Mouse (Mus musculus) kidney, embryonic 14.5 days (tissue): Measurements from ENCODE around the gene Rad54l2. TPM values are rescaled to one million over a fixed set of nuclear protein-coding genes. Genes with fewer than 3 reads are reported as not detected.

Experiments used
- ATAC-seq: fragments of 200-750 bp; cut with Nextera tagmentation; 2 replicates; pipeline ENCODE4 v1.8.0; 2017; ENCODE audit warnings: moderate number of reproducible peaks, mild to moderate bottlenecking, moderate TSS enrichment, moderate library complexity; ENCODE audit not compliant: low FRiP score, low TSS enrichment
- H3K27ac ChIP-seq: fragments of 300-500 bp; sonication (generic); 2 replicates; pipeline ENCODE4 v1.5.1; 2014; ENCODE audit warnings: low read depth, mild to moderate bottlenecking, low read length, moderate library complexity, mixed read lengths
- H3K27me3 ChIP-seq: fragments of 300-500 bp; sonication (generic); 2 replicates; pipeline ENCODE4 v1.6.1; 2014; ENCODE audit warnings: mild to moderate bottlenecking, low read length; ENCODE audit not compliant: control insufficient read depth, insufficient read depth
- H3K36me3 ChIP-seq: fragments of 300-500 bp; sonication (generic); 2 replicates; pipeline ENCODE4 v1.6.1; 2014; ENCODE audit warnings: low read length, mixed read lengths; ENCODE audit not compliant: control insufficient read depth, insufficient read depth
- H3K4me1 ChIP-seq: fragments of 300-500 bp; sonication (generic); 2 replicates; pipeline ENCODE4 v1.6.1; 2014; ENCODE audit warnings: low read length, mixed read lengths; ENCODE audit not compliant: control insufficient read depth, insufficient read depth
- H3K4me2 ChIP-seq: fragments of 300-500 bp; sonication (generic); replicated peaks from 2 replicates; pipeline ENCODE4 v1.6.1; 2014; ENCODE audit warnings: low read depth, mild to moderate bottlenecking, low read length
- H3K4me3 ChIP-seq: fragments of 300-500 bp; sonication (generic); 2 replicates; pipeline ENCODE4 v1.5.1; 2014; ENCODE audit warnings: mild to moderate bottlenecking, low read length
- H3K9ac ChIP-seq: fragments of 300-500 bp; sonication (generic); 2 replicates; pipeline ENCODE4 v1.6.1; 2014; ENCODE audit warnings: low read depth, mild to moderate bottlenecking, low read length, moderate library complexity
- H3K9me3 ChIP-seq: fragments of 300-500 bp; sonication (generic); 2 replicates; pipeline ENCODE4 v1.6.1; 2016; ENCODE audit warnings: low read length; ENCODE audit not compliant: control insufficient read depth
- WGBS: fragments of 180-500 bp; shearing (Covaris S2); extraction: QIAGEN DNeasy Blood & Tissue Kit; methylation state at CpG from one replicate; pipeline ENCODE4 v1.1.7; 2014; 5-methylcytosine and 5-hydroxymethylcytosine counted together
- polyA plus RNA-seq: library from polyadenylated mRNA; unstranded; fragments of >200 nt; fragmentation: Nextera tagmentation; extraction: Ambion mirVana; gene quantifications from 2 replicates; pipeline ENCODE4 v1.2.1, GENCODE M21; 2014

The Rad54l2 gene
- polyA plus RNA-seq, 1 experiment from 2014 or later: 7.5 TPM

- Histone ChIP-seq H3K4me3 (no peak overlapping the region), H3K27ac (no peak overlapping the region), H3K4me2 (no peak overlapping the region), H3K9ac (no peak overlapping the region), H3K27me3 (no peaks in the 10 kb centered on the region), H3K9me3 (no peaks in the 10 kb centered on the region), H3K4me1 (no peaks in the 10 kb centered on the region), H3K36me3 (no peaks in the 10 kb centered on the region)
- ATAC-seq: no peak
- WGBS: 72% methylated on average over 2 of the region's 2 CpGs
These were observed 55.3 kb downstream of the Rad54l2 start for GRCm38 (mm10) chr9:106733690-106734089.

DNA sequence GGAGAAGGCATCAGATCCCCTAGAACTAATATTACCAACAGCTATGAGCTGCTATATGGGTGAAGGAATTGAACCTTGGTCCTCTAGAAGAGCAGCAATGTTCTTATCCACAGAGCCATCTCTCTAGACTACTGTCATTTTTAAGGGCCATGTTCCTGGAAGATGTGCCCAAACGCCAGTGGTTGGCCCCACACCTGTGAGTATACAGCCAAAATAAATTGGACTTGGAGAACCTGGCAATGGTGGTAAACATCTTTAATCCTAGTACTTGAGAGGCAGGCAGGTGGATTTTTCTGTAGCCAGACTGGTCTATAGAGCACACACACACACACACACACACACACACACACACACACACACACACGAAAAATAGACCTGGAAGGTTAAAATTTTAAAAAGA, 59.6 kb downstream of the Rad54l2 start:
- no peak for ATAC-seq
- no peaks in the 10 kb centered on the region for H3K9me3 ChIP-seq
- H3K36me3 ChIP-seq: no peaks in the 10 kb centered on the region
- H3K4me1 ChIP-seq: no peaks in the 10 kb centered on the region
- no peak overlapping the region for H3K4me2 ChIP-seq
- 87% methylated on average over 2 of the region's 2 CpGs for WGBS
- H3K27me3 ChIP-seq: no peaks in the 10 kb centered on the region
- no peak overlapping the region for H3K27ac ChIP-seq
- no peak overlapping the region for H3K4me3 ChIP-seq
- H3K9ac ChIP-seq: no peak overlapping the region

DNA sequence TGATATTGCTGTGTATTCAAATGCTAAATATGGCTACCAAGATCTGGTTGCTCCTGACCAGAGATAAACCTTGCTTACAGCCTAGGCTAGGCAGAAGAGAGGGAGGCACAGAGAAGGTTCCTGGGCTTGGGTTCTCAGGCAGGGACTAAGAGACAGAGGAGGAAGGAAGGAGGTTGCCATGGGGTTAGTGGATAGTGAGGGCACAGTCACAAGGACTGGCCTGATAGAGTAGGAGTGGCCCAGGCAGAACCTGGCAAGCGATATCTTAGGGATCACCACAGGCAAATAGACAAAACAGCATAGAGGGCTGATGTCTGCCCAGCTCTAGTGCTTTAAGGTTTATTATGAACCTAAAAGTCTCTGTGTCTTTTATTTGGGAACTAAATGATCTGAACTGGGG, 62.1 kb downstream of the Rad54l2 start:
- H3K4me1 ChIP-seq: no peaks in the 10 kb centered on the region

DNA sequence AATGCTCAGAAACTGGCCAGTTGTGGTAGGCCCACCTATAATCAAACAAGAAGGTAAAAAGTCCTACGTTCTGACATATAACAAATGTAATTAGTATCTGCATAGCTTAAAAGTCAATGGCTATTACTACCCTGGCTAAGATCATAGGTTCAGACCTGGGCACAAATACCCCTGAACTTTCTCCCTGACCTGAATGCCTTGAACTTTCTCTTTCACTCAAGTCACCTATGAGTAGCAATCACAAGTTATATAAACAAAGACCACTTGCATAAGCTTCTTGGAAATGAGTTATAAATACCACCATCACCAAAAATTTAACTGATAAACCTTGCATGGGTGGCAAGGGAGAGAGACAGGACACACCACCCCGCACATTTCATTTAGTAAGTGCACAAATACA, 63.6 kb downstream of the Rad54l2 start:
- Histone ChIP-seq H3K4me2 (no peak overlapping the region), H3K4me3 (no peak overlapping the region), H3K27me3 (no peaks in the 10 kb centered on the region), H3K27ac (no peak overlapping the region), H3K36me3 (no peaks in the 10 kb centered on the region; the same call in 1 of the 2 replicates), H3K9me3 (no peaks in the 10 kb centered on the region), H3K4me1 (no peaks in the 10 kb centered on the region), H3K9ac (no peak overlapping the region)
- WGBS: 94% methylated on average over 2 of the region's 2 CpGs
- no peak for ATAC-seq

More for the DNA sequence above, 62.1 kb downstream of the Rad54l2 start:
- no peaks in the 10 kb centered on the region; the same call in 1 of the 2 replicates for H3K36me3 ChIP-seq
- no peak overlapping the region for H3K27ac ChIP-seq
- H3K4me2 ChIP-seq: no peak overlapping the region
- H3K9ac ChIP-seq: no peak overlapping the region
- H3K27me3 ChIP-seq: no peaks in the 10 kb centered on the region
- ATAC-seq: no peak
- H3K9me3 ChIP-seq: no peaks in the 10 kb centered on the region
- H3K4me3 ChIP-seq: no peak overlapping the region
- 85% methylated on average over 1 of the region's 1 CpGs for WGBS

- peaks cover 5% of the 10 kb centered on the region; the same call in 1 of the 2 replicates for H3K36me3 ChIP-seq
- no peaks in the 10 kb centered on the region for H3K4me1 ChIP-seq
- no peak overlapping the region for H3K9ac ChIP-seq
- H3K4me3 ChIP-seq: no peak overlapping the region
- no peaks in the 10 kb centered on the region for H3K27me3 ChIP-seq
- H3K27ac ChIP-seq: no peak overlapping the region
- H3K9me3 ChIP-seq: no peaks in the 10 kb centered on the region
- 89% methylated on average over 1 of the region's 1 CpGs for WGBS
- H3K4me2 ChIP-seq: no peak overlapping the region
- ATAC-seq: no peak
These were observed 64.1 kb downstream of the Rad54l2 start for GRCm38 (mm10) chr9:106724864-106725263.

DNA sequence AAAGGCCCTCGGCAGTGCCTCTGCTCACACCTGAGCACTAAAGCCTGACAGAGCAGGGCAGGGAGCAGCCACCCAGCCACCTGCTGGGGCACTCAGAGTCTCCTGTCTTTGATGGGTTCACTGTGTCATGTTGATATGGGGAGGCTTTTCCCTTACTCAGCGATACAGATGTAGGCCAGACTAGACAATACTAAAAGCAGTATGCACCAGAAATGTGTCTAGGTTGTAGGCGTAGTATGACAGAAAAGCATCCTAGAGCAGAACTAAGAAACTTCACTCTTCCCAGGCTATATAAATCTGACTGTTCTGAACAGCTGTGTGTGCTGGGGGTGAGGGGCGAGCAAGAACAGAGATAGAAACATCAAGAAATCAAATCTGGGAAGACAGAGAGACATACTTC, 72.3 kb downstream of the Rad54l2 start:
- no peak overlapping the region for H3K4me2 ChIP-seq
- no peak overlapping the region for H3K9ac ChIP-seq
- no peak for ATAC-seq
- no peak overlapping the region for H3K4me3 ChIP-seq
- no peaks in the 10 kb centered on the region for H3K27me3 ChIP-seq
- H3K36me3 ChIP-seq: peaks cover 62% of the 10 kb centered on the region
- no peak overlapping the region for H3K27ac ChIP-seq
- no peaks in the 10 kb centered on the region for H3K9me3 ChIP-seq
- 93% methylated on average over 4 of the region's 4 CpGs for WGBS
- H3K4me1 ChIP-seq: no peaks in the 10 kb centered on the region

DNA sequence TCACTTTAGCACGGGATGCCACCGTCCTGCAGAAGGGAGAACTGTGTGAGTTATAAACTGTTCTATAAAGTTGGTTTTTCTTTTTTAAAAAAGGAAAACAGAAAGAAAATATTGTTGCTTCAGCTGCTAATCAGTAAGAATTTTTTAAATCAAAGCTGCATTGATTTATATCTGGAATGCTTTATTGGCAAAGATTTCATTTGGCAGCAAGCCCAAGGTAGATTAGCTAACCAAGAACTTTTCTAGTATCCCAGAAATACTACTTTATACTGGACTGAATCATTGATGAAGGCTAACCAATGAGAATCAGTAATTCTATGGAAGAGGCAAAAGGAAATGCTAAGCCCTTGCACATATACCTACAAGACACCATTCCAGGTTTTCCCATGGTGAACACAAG, 72.8 kb downstream of the Rad54l2 start:
- no peak overlapping the region for H3K4me2 ChIP-seq
- H3K27me3 ChIP-seq: no peaks in the 10 kb centered on the region
- WGBS: 72% methylated on average over 2 of the region's 2 CpGs
- ATAC-seq: no peak
- H3K27ac ChIP-seq: no peak overlapping the region
- H3K9ac ChIP-seq: no peak overlapping the region
- no peaks in the 10 kb centered on the region for H3K4me1 ChIP-seq
- H3K9me3 ChIP-seq: no peaks in the 10 kb centered on the region
- H3K4me3 ChIP-seq: no peak overlapping the region
- H3K36me3 ChIP-seq: peaks cover 62% of the 10 kb centered on the region

- Histone ChIP-seq H3K4me3 (no peak overlapping the region), H3K36me3 (peaks cover 69% of the 10 kb centered on the region), H3K9me3 (no peaks in the 10 kb centered on the region), H3K27me3 (no peaks in the 10 kb centered on the region), H3K27ac (no peak overlapping the region), H3K9ac (no peak overlapping the region), H3K4me2 (no peak overlapping the region), H3K4me1 (no peaks in the 10 kb centered on the region)
- 94% methylated on average over 2 of the region's 2 CpGs for WGBS
- ATAC-seq: no peak
These were observed 76.5 kb downstream of the Rad54l2 start for GRCm38 (mm10) chr9:106712470-106712869.

DNA sequence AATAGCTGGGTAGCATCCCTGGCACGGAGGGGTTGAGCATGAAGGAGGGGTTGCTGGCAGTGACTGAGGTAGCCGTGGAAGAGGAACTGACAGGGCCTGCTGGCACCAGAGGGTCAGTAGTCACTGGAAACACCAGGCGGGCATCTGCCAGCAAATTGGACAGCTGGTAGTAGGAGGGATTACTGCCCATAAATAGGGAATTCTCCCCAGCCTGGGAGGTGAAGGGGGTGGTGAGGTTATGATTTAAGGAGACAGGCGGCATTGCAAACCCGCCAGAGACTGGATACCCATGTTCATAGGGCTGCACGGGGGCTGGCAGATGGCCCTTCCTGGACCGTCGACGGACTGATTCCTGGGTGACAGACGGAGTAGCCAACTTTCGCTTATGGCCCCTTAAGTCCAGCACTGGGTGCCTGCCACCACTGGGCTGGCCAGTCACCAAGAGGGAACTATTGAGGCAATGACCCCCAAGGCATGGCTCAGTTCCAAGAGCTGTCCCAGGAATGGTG, 96.0 kb downstream of the Rad54l2 start:
- Histone ChIP-seq H3K27ac (no peak overlapping the region), H3K4me3 (no peak overlapping the region), H3K9ac (no peak overlapping the region), H3K36me3 (peaks cover 39% of the 10 kb centered on the region), H3K27me3 (no peaks in the 10 kb centered on the region), H3K4me1 (no peaks in the 10 kb centered on the region), H3K9me3 (no peaks in the 10 kb centered on the region), H3K4me2 (no peak overlapping the region)
- 93% methylated on average over 11 of the region's 11 CpGs for WGBS
- ATAC-seq: no peak
